Mouse (Mus musculus): ENCODE data around the gene Gm20388.
A peak's percentile ranks its signal among the peaks of the same experiment; 100 is the strongest.

GRCm38 (mm10) chr8:122566766-122567165, 2656.1 kb downstream of the Gm20388 start:
- TF ChIP-seq CTCF (IDR thresholded peaks at IDR 0.05; ENCODE audit: low read depth, low read length) = no peak
- TF ChIP-seq TAL1 (conservative IDR thresholded peaks at IDR 0.05; ENCODE audit: low read depth, low read length) = 0 out of 2 replicates have a peak, but pooled peaks have one; percentile 15
- TF ChIP-seq POLR2AphosphoS5 (IDR thresholded peaks at IDR 0.05; ENCODE audit: insufficient replicate concordance, low read depth, low read length) = no peak; the same call in 1 of the 2 replicates
- no peak for TF ChIP-seq GATA1 (IDR thresholded peaks at IDR 0.05; ENCODE audit: borderline replicate concordance, low read length)

All from G1E (cell line).